Mouse (Mus musculus) urinary bladder, postnatal 25 days (tissue): ENCODE results near the gene Trp53bp2.

Source experiments
- DNase-seq: peaks from one replicate; pipeline ENCODE4 v3.0.0; 2022; ENCODE audit warnings: low spot score

The Trp53bp2 gene

DNA sequence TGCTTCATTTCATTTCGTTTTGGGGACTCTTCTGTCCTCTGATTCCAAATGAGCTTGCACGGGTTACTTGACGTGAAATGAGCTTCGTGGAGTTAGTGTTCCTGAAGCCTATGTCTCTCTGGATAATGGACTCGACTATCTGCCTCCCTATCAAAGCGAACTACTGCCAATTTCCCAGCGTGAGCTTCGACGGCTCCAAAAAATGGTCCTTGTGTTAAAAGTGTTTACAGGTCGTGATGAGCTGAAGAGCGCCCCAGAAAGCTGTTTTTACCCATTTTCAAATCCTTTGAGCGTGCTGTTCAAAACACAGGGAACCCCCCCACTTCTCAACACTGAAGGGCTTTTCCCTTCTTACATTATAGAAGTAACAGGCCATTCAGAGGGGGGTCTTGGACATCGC is 729 bp upstream of the Trp53bp2 start:
- DNase-seq = no peak

DNA sequence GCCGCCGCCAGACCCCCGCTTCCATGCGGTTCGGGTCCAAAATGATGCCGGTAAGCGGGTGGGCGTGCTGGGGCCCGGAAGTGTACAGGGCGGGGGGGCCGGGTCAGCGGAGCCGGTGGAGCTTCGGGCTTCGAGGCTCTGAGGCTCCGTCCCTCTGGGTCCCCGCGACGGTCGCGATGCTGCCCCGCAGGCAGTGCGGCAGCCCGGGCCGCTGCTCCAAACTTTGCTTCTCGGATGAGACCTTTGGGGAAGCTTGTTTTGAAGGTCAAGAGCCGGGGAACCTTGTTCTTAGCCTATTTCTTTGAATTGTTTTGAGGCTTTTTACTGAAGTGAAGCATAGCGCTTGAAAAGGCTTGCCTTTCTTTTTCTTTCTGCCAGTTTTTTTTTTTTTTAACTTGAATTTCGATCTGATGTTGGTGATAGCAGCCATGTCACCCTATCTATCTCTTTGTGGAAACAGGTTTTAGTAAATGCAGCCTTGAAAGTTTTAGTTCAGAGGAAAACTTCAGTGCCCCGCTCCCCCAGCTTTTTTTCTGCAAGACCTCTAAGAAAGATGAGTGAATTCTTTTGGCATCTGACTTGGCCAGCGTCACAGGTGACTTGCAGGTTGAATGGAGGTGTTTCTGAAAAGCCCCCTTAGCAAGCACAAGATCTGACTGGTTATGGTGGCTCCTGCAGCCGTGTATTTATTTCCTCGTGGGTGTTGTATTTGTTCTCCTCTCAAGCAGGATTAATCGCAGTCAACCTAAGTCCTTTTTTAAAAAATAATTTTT is 615 bp downstream of the Trp53bp2 start:
- DNase-seq = peak; percentile 33

- no peak for DNase-seq
Measured at GRCm38 (mm10) chr1:182412586-182413270, 3.8 kb downstream of the Trp53bp2 start.

GRCm38 (mm10) chr1:182419481-182419880 is 10.5 kb downstream of the Trp53bp2 start:
- no peak for DNase-seq

DNA sequence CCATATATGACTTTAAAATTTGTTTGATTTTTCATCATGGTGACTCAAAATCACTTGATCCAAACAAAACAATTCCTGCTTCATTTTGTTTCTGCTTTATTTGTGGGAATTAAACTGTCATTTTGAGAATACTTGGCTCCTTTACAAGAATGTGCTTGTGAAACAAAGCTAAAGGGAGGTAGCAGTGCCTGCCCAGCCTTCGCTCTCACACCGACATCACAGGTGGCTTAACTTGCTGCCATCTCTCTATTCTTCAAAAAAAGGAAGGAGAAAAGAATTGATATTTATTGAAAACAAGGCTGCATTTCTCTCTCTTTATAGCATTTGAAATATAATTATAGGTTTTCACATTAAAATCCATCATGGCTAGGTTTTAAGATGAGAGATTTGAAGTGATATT is 15.3 kb downstream of the Trp53bp2 start:
- DNase-seq = no peak

- no peak for DNase-seq
Measured at GRCm38 (mm10) chr1:182425176-182425575, 16.2 kb downstream of the Trp53bp2 start.

- DNase-seq = no peak
Measured at GRCm38 (mm10) chr1:182426444-182426843, 17.5 kb downstream of the Trp53bp2 start.

- DNase-seq = no peak
Measured at GRCm38 (mm10) chr1:182427426-182427825, 18.5 kb downstream of the Trp53bp2 start.

GRCm38 (mm10) chr1:182429826-182430225 is 20.9 kb downstream of the Trp53bp2 start:
- DNase-seq = no peak

DNA sequence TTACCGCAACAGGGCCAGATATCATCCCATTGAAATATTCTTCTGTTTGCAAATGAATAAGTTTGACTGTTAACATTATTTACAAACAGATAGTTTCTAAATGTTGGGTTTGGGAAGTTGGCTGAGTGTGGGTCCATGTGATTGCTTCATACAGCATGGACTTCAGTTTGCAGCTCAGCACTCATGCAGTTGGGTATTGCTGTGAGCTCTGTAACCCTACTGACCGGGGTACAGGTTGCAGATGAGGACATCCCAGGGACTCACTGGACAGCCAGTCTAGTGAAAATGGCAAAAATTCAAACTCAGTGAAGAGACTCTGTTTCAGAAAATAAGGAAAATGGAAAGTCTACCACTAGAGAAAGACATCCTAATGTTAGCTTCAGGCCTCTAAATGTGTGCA is 21.7 kb downstream of the Trp53bp2 start:
- no peak for DNase-seq

DNA sequence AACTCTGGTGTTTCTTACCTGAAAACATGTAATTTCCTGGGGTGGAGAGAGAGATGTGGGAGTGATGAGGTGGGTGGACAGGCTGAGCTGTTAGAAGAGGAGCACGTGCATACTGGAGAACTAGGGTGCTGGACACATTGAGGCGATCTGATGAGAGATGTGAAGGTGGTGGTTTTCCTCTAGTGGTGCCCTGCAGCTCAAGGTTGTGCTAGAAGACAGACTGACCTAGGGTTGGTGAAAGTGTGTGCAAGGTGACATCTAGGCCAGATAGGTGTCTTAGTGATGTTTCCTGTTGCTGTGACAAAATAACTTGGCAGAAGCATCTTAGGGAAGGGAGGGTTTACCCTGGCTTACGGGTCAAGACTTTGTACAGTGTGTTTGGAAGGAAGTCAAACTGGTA is 23.1 kb downstream of the Trp53bp2 start:
- DNase-seq = no peak

DNA sequence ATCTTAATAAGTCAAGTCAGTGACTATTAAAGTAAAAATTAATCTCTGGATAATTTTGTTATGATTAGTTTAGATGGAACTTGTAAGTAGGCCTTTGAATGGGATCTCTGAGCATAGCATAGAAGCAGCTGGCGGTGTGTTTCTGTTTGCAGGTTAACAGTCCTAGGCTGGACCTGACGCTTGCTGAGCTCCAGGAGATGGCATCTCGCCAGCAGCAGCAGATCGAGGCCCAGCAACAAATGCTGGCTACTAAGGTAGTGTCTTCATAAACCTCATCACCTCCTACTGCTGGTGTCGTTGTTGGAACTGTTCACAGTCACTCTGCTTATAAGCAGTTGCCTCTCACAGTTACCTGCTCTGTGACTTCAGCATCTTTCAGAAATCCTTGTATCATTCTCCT is 27.8 kb downstream of the Trp53bp2 start:
- no peak for DNase-seq

GRCm38 (mm10) chr1:182439546-182440222 is 30.7 kb downstream of the Trp53bp2 start:
- no peak for DNase-seq

- no peak for DNase-seq
Measured at GRCm38 (mm10) chr1:182441791-182442473, 33.0 kb downstream of the Trp53bp2 start.

DNA sequence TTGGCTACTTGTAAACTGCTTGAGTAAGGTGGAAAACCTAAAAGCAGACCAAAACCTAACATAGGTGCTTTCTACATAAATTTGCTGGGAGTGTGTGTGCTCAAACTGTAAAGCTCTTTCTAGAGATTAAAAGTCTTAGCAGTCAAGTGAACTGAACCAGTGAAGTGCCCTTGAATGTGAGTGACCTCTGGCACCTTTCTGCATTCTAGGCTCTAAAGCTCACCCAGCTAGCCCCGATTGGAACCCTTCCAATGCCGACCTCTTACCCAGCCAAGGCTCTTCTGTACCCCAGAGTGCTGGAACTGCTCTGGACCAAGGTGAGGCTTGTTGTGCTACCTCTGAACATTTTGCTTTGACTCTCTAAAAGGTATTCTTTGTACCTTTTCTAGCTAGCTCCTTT is 35.1 kb downstream of the Trp53bp2 start:
- no peak for DNase-seq

DNA sequence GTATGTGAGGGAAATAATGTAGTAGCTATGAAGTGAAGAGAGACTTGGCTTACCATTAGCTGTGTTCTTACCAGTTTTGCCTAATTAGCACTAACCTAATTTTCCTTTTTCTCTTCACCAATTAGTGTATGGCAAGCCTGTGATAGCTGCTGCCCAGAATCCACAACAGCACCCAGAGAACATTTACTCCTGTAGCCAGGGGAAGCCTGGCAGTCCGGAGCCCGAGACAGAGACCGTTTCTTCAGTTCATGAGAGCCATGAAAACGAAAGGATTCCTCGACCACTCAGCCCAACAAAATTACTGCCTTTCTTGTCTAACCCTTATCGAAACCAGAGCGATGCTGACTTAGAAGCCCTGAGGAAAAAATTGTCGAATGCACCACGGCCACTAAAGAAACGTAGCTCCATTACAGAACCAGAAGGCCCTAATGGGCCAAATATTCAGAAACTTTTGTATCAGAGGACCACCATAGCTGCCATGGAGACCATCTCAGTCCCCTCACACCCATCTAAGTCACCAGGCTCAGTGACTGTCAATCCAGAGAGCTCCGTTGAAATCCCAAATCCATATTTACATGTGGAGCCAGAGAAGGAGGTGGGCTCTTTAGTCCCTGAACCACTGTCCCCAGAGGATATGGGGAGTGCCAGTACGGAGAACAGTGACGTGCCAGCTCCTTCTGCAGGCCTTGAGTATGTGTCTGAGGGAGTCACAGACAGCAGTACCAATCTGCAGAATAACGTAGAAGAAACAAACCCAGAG is 39.5 kb downstream of the Trp53bp2 start:
- DNase-seq = no peak

GRCm38 (mm10) chr1:182452473-182452872 is 43.5 kb downstream of the Trp53bp2 start:
- DNase-seq = no peak

- DNase-seq = no peak
Measured at GRCm38 (mm10) chr1:182455080-182455479, 46.1 kb downstream of the Trp53bp2 start.

DNA sequence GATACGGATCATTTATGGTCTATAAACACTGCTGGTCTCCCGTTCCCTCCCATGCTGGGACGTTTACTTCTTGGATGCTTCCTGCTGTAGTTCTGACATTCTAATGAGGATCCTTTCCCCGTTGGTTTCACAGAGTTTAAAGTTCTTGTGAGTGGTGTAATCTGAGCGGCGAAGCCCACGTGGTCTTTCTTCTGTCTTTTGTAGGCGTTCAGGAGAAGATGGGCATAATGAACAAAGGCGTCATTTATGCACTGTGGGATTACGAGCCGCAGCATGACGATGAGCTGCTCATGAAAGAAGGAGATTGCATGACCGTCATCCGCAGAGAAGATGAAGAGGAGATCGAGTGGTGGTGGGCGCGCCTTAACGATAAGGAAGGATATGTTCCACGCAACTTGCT is 49.6 kb downstream of the Trp53bp2 start:
- no peak for DNase-seq

- DNase-seq = no peak
Measured at GRCm38 (mm10) chr1:182459436-182459835, 50.5 kb downstream of the Trp53bp2 start.
